Mouse (Mus musculus): ENCODE data around the gene Lmtk3. TPM values are rescaled to one million over a fixed set of nuclear protein-coding genes. Genes with fewer than 3 reads are reported as not detected.
A peak's percentile ranks its signal among the peaks of the same experiment; 100 is the strongest.

The Lmtk3 gene
- total RNA-seq, 2 experiments from 2014 or later = 290 to 306 TPM

GRCm38 (mm10) chr7:45782271-45782670, 1.3 kb upstream of the Lmtk3 start:
- DNase-seq (ENCODE audit: low spot score in 2 of 2) = no peak

GRCm38 (mm10) chr7:45784524-45785372, 1.2 kb downstream of the Lmtk3 start, which contains the start of gene Sult2b1:
Gene Sult2b1 (minus strand): TSS chr7:45784669.
- DNase-seq (ENCODE audit: low spot score in 2 of 2) = peak; percentile 90 to 97

GRCm38 (mm10) chr7:45785388-45786135, 2.0 kb downstream of the Lmtk3 start:
- DNase-seq (ENCODE audit: low spot score in 2 of 2) = no peak

GRCm38 (mm10) chr7:45786136-45786578, 2.6 kb downstream of the Lmtk3 start:
- no peak for DNase-seq (ENCODE audit: low spot score in 2 of 2)

- no peak for DNase-seq (ENCODE audit: low spot score in 2 of 2)
These were observed 3.3 kb downstream of the Lmtk3 start for GRCm38 (mm10) chr7:45786661-45787413.

GRCm38 (mm10) chr7:45787642-45788041, 4.1 kb downstream of the Lmtk3 start:
- no peak for DNase-seq (ENCODE audit: low spot score in 2 of 2)

- no peak for DNase-seq (ENCODE audit: low spot score in 2 of 2)
These were observed 7.2 kb downstream of the Lmtk3 start for GRCm38 (mm10) chr7:45790721-45791120.

- DNase-seq (ENCODE audit: low spot score in 2 of 2) = no peak
These were observed 8.4 kb downstream of the Lmtk3 start for GRCm38 (mm10) chr7:45791756-45792490.

GRCm38 (mm10) chr7:45793240-45793639, 9.7 kb downstream of the Lmtk3 start:
- no peak for DNase-seq (ENCODE audit: low spot score in 2 of 2)

GRCm38 (mm10) chr7:45793969-45794585, 10.5 kb downstream of the Lmtk3 start:
- no peak for DNase-seq (ENCODE audit: low spot score in 2 of 2)

GRCm38 (mm10) chr7:45794971-45795370, 11.4 kb downstream of the Lmtk3 start:
- no peak for DNase-seq (ENCODE audit: low spot score in 2 of 2)

GRCm38 (mm10) chr7:45796950-45797349, 13.4 kb downstream of the Lmtk3 start:
- no peak for DNase-seq (ENCODE audit: low spot score in 2 of 2)

GRCm38 (mm10) chr7:45797661-45798510, 14.3 kb downstream of the Lmtk3 start:
- DNase-seq (ENCODE audit: low spot score in 2 of 2) = no peak

- no peak for DNase-seq (ENCODE audit: low spot score in 2 of 2)
These were observed 14.9 kb downstream of the Lmtk3 start for GRCm38 (mm10) chr7:45798511-45798836.

GRCm38 (mm10) chr7:45798931-45799330, 15.4 kb downstream of the Lmtk3 start:
- no peak for DNase-seq (ENCODE audit: low spot score in 2 of 2)

GRCm38 (mm10) chr7:45800001-45800400, 16.5 kb downstream of the Lmtk3 start:
- DNase-seq (ENCODE audit: low spot score in 2 of 2) = no peak

GRCm38 (mm10) chr7:45800546-45801204, 17.1 kb downstream of the Lmtk3 start:
- DNase-seq (ENCODE audit: low spot score in 2 of 2) = no peak

GRCm38 (mm10) chr7:45801348-45801747, 17.8 kb downstream of the Lmtk3 start:
- peak; percentile 89 to 94 for DNase-seq (ENCODE audit: low spot score in 2 of 2)

GRCm38 (mm10) chr7:45802551-45802950, 19.0 kb downstream of the Lmtk3 start:
- DNase-seq (ENCODE audit: low spot score in 2 of 2) = no peak
